Mouse (Mus musculus) hindlimb bud, embryonic 11.5 days (tissue): ENCODE data around the gene Chadl.
"Not testable (repeated sequence)": the region's sequence is repeated elsewhere in the genome, so short reads cannot be mapped to it uniquely, and the experiment has no call there.

Source experiments
- DNase-seq: peaks from one replicate; pipeline ENCODE4 v3.0.0-alpha.2; 2012; ENCODE audit warnings: low read depth, low spot score; ENCODE audit errors: extremely low spot score

Gene Chadl

GRCm38 (mm10) chr15:81701350-81701749, 4.3 kb upstream of the Chadl start:
- DNase-seq = not testable (repeated sequence)

- DNase-seq = no peak
These were observed 3.5 kb upstream of the Chadl start for GRCm38 (mm10) chr15:81700601-81701000.

GRCm38 (mm10) chr15:81700161-81700560, 3.1 kb upstream of the Chadl start:
- DNase-seq = no peak

GRCm38 (mm10) chr15:81698532-81698931, 1.4 kb upstream of the Chadl start:
- DNase-seq = no peak

GRCm38 (mm10) chr15:81697847-81698246, 760 bp upstream of the Chadl start:
- no peak for DNase-seq

- DNase-seq = no peak
These were observed 2.2 kb downstream of the Chadl start for GRCm38 (mm10) chr15:81694891-81695290.

GRCm38 (mm10) chr15:81693967-81694881, 2.9 kb downstream of the Chadl start:
- DNase-seq = peak; percentile 22

GRCm38 (mm10) chr15:81693366-81693966, 3.6 kb downstream of the Chadl start:
- no peak for DNase-seq

- DNase-seq = no peak
These were observed 16.7 kb downstream of the Chadl start for GRCm38 (mm10) chr15:81680301-81680805.

- DNase-seq = no peak
These were observed 20.4 kb downstream of the Chadl start for GRCm38 (mm10) chr15:81676637-81677036.

GRCm38 (mm10) chr15:81670231-81670640, 26.9 kb downstream of the Chadl start:
- DNase-seq = no peak

GRCm38 (mm10) chr15:81666957-81667356, 30.1 kb downstream of the Chadl start:
- DNase-seq = no peak

GRCm38 (mm10) chr15:81663697-81664561, 33.2 kb downstream of the Chadl start, which contains the start of gene L3mbtl2:
TSS of gene L3mbtl2 (plus strand) at chr15:81663889.
- DNase-seq = peak; percentile 69

- DNase-seq = no peak
These were observed 33.8 kb downstream of the Chadl start for GRCm38 (mm10) chr15:81663281-81663680.

GRCm38 (mm10) chr15:81661701-81662100, 35.4 kb downstream of the Chadl start:
- DNase-seq = no peak

- DNase-seq = no peak
These were observed 46.5 kb downstream of the Chadl start for GRCm38 (mm10) chr15:81650636-81651035.

GRCm38 (mm10) chr15:81649516-81650455, 47.3 kb downstream of the Chadl start:
- no peak for DNase-seq
